Mouse (Mus musculus) midbrain, embryonic 13.5 days (tissue): Measurements from ENCODE around the gene Arhgap23. TPM values are rescaled to one million over a fixed set of nuclear protein-coding genes. Genes with fewer than 3 reads are reported as not detected.
A peak's percentile ranks its signal among the peaks of the same experiment; 100 is the strongest.

ENCODE experiments used
- ATAC-seq: fragments of 200-750 bp; cut with Nextera tagmentation; 2 replicates; pipeline ENCODE4 v1.8.0; 2017; ENCODE audit warnings: mild to moderate bottlenecking, moderate TSS enrichment, moderate library complexity
- H3K27ac ChIP-seq: fragments of 300-500 bp; sonication (generic); 2 replicates; pipeline ENCODE4 v1.5.1; 2015; ENCODE audit warnings: inconsistent platforms, mild to moderate bottlenecking, moderate library complexity
- H3K27me3 ChIP-seq: fragments of 300-500 bp; sonication (generic); 2 replicates; pipeline ENCODE4 v1.6.1; 2015; ENCODE audit warnings: mild to moderate bottlenecking, inconsistent platforms
- H3K36me3 ChIP-seq: fragments of 300-500 bp; sonication (generic); 2 replicates; pipeline ENCODE4 v1.6.1; 2015; ENCODE audit warnings: mild to moderate bottlenecking, inconsistent platforms
- H3K4me1 ChIP-seq: fragments of 300-500 bp; sonication (generic); replicated peaks from 2 replicates; pipeline ENCODE4 v1.6.1; 2015; ENCODE audit warnings: inconsistent platforms
- H3K4me2 ChIP-seq: fragments of 300-500 bp; sonication (generic); replicated peaks from 2 replicates; pipeline ENCODE4 v1.6.1; 2015; ENCODE audit warnings: moderate library complexity, mild to moderate bottlenecking, inconsistent platforms
- H3K4me3 ChIP-seq: fragments of 300-500 bp; sonication (generic); replicated peaks from 2 replicates; pipeline ENCODE4 v1.5.1; 2015; ENCODE audit warnings: mild to moderate bottlenecking, inconsistent platforms
- H3K9ac ChIP-seq: fragments of 300-500 bp; sonication (generic); replicated peaks from 2 replicates; pipeline ENCODE4 v1.6.1; 2015; ENCODE audit warnings: mild to moderate bottlenecking, inconsistent platforms
- H3K9me3 ChIP-seq: fragments of 300-500 bp; sonication (generic); 2 replicates; pipeline ENCODE4 v1.6.1; 2016; ENCODE audit warnings: mild to moderate bottlenecking, inconsistent platforms
- whole genome bisulfite sequencing: fragments of 180-500 bp; shearing (Covaris S2); methylation state at CpG from one replicate; pipeline ENCODE4 v1.1.7; 2015; 5-methylcytosine and 5-hydroxymethylcytosine counted together
- polyA plus RNA-seq: library from polyadenylated mRNA; unstranded; fragments of >200 nt; fragmentation: Nextera tagmentation; extraction: Ambion mirVana; gene quantifications from 2 replicates; pipeline ENCODE4 v1.2.1, GENCODE M21; 2015

Gene Arhgap23
- polyA plus RNA-seq, 1 experiment from 2014 or later = 6.5 TPM

DNA sequence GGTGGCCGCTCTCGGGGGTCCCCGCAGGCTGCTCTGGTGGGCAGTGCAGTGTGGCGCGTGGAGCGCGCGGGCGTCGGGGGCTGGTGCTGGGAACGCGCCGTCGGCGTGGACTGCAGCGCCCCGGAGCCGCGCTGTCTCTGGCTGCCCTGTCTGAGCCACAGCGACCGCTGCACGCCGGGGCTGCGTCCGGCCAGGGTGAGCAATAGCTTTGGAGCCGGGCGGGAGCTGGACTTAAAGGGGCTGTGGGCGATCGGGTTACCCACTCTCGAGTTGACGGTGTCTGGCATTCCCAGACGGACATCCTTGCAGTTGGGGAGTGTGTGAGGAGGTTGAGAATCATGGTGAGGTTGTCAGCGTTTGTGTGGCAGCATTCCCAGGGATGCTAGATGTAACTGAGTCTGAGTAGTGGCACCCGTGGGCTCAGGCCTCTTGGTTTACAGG lies 25.1 kb downstream of the Arhgap23 start:
- no peak for ATAC-seq
- Histone ChIP-seq H3K4me3 (peak overlapping the region; percentile 37), H3K4me2 (peak overlapping the region; percentile 51), H3K36me3 (no peaks in the 10 kb centered on the region), H3K9me3 (no peaks in the 10 kb centered on the region), H3K27me3 (peaks cover 53% of the 10 kb centered on the region), H3K27ac (no peak overlapping the region), H3K4me1 (peaks cover 42% of the 10 kb centered on the region), H3K9ac (peak overlapping the region; percentile 48)
- WGBS = 4% methylated on average over 34 of the region's 34 CpGs

DNA sequence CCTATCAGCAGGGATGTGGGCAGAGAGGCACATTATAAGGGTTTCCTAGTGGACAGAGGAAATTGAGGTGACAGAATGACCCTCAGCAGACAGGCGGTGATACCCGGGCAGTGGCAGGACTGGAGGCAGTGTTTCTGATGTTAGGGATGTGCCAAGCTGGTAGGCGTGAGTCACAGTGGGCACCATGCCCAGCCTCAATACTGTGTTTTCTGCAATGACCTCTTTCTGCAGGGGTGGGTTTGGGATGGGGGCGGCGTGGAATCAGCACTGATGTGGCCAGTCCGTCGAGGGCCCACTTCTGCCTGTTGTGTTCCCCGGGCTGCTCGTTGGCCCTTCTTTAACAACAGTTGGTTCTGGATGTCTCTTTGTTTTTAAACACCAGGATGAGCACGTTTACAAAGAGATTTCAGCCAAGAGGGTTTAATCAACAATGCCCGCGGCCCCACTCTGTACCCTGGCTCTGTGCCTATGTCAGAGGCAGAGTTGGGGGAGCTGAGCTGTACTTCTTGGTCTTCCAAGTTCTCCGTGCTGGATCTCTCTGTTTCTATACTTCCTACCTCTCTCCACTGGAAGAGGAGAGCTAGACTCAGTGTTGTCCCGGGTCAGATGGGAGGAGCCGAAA lies 25.8 kb downstream of the Arhgap23 start:
- Histone ChIP-seq H3K4me2 (peak overlapping the region; percentile 51), H3K9ac (0 out of 2 replicates have a peak overlapping the region, but pooled peaks have one; percentile 19), H3K27ac (no peak overlapping the region; the same call in 1 of the 2 replicates), H3K4me1 (peaks cover 38% of the 10 kb centered on the region), H3K36me3 (no peaks in the 10 kb centered on the region), H3K9me3 (no peaks in the 10 kb centered on the region), H3K27me3 (peaks cover 53% of the 10 kb centered on the region), H3K4me3 (0 out of 2 replicates have a peak overlapping the region, but pooled peaks have one; percentile 37)
- 60% methylated on average over 15 of the region's 15 CpGs for WGBS
- ATAC-seq = 0 out of 2 replicates have a peak, but pooled peaks have one; percentile 9

GRCm38 (mm10) chr11:97441658-97442125 lies 26.4 kb downstream of the Arhgap23 start:
- Histone ChIP-seq H3K4me1 (peaks cover 38% of the 10 kb centered on the region), H3K9me3 (no peaks in the 10 kb centered on the region), H3K36me3 (no peaks in the 10 kb centered on the region), H3K4me3 (no peak overlapping the region), H3K4me2 (peak overlapping the region; percentile 51), H3K9ac (peak overlapping the region; percentile 19; the same call in 1 of the 2 replicates), H3K27me3 (peaks cover 53% of the 10 kb centered on the region), H3K27ac (no peak overlapping the region)
- WGBS = 2% methylated on average over 3 of the region's 3 CpGs
- peak; percentile 66 for ATAC-seq

DNA sequence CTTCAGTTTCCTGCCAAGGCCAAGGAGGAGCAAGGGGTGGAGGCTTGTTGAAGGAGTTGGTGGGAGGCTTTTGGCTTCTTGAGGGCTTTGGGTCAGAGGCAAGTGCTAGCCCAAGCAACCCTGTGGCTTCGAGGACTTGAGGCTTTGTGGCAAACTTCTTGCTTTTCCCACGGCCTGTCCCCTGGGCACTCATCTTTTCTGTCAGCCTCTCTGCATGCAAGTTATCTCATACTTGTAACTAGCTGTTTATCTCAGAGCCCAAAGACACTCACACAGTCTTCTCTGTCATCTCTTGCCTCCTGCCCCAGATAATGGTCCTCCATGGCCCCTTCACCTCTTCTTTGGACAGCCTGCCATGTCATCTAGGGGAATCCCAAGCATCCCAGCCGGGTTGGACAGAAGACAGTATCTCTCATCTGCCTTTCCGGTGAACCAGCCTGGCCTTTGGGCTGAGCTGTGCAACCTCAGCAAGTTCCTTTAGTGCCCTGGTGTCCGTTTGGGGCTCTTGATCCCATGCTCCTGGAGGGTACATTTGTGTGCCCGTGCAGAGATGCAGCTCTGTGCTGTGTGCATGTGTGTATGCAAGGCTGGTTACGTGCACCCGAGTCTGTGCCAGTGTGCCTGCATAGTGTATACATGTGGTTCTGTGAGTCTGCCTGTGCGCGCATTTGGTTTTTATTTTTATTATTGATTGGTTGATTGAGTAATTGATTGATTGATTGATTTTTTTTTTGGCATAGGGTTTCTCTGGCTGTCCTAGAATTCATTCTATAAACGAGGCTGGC lies 27.8 kb downstream of the Arhgap23 start:
- 0 out of 2 replicates have a peak overlapping the region, but pooled peaks have one; percentile 5 for H3K9ac ChIP-seq

DNA sequence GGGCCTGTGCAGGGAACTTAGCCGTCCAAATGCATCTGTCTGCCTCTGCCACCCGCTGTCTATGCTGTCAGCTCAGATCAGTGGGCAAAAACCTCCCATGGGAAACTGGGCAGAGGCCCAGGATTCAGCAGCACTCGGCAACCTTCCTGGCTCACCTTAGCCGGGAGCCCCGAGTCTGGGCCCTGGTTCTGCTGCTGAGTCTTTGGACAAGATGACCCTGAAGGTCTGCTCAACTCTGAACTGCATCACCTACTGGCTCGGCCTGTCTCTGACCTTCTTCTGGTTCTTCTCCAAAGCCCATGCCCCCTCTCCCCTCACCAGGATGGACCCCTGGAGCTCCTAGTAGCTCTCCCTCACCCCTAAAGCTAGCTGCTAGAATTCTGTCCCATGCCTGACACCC lies 30.3 kb downstream of the Arhgap23 start:
- 77% methylated on average over 6 of the region's 6 CpGs for WGBS
- Histone ChIP-seq H3K4me1 (peaks cover 38% of the 10 kb centered on the region), H3K27me3 (peaks cover 21% of the 10 kb centered on the region), H3K4me2 (no peak overlapping the region), H3K9me3 (no peaks in the 10 kb centered on the region), H3K27ac (no peak overlapping the region), H3K4me3 (no peak overlapping the region), H3K9ac (no peak overlapping the region), H3K36me3 (peaks cover 3% of the 10 kb centered on the region; the same call in 1 of the 2 replicates)
- no peak for ATAC-seq

More for the DNA sequence above, 27.8 kb downstream of the Arhgap23 start:
- Histone ChIP-seq H3K27ac (no peak overlapping the region), H3K27me3 (peaks cover 46% of the 10 kb centered on the region), H3K4me2 (no peak overlapping the region), H3K4me3 (no peak overlapping the region), H3K4me1 (peaks cover 32% of the 10 kb centered on the region), H3K36me3 (no peaks in the 10 kb centered on the region), H3K9me3 (no peaks in the 10 kb centered on the region)
- no peak for ATAC-seq
- WGBS = 87% methylated on average over 11 of the region's 11 CpGs

GRCm38 (mm10) chr11:97445999-97446511 lies 30.7 kb downstream of the Arhgap23 start:
- Histone ChIP-seq H3K36me3 (peaks cover 3% of the 10 kb centered on the region; the same call in 1 of the 2 replicates), H3K27me3 (peaks cover 17% of the 10 kb centered on the region), H3K9me3 (no peaks in the 10 kb centered on the region), H3K4me2 (no peak overlapping the region), H3K27ac (no peak overlapping the region), H3K9ac (no peak overlapping the region), H3K4me3 (no peak overlapping the region), H3K4me1 (peaks cover 39% of the 10 kb centered on the region)
- 57% methylated on average over 4 of the region's 4 CpGs for WGBS
- no peak for ATAC-seq

DNA sequence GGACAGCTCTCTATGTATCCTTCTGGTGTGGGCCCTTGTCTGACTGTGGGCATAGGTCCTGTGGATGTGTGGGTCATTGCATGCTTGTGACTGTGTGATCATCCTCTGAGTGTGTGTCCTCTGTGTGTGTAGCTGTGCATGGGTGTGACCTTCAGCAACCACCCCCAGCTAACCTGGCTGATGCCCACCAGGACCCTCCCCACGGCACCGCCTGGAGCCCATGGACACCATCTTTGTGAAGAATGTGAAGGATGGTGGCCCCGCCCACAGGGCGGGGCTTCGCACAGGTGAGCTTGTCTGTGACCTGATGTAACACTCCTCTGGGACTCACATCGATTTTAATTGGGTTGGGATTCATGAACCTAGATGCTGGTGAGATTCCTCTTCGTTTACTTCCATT lies 32.6 kb downstream of the Arhgap23 start:
- Histone ChIP-seq H3K4me2 (no peak overlapping the region), H3K27ac (no peak overlapping the region), H3K9ac (no peak overlapping the region), H3K4me3 (no peak overlapping the region), H3K4me1 (peaks cover 39% of the 10 kb centered on the region), H3K27me3 (no peaks in the 10 kb centered on the region), H3K36me3 (peaks cover 12% of the 10 kb centered on the region; the same call in 1 of the 2 replicates), H3K9me3 (no peaks in the 10 kb centered on the region)
- ATAC-seq = no peak
- 76% methylated on average over 7 of the region's 7 CpGs for WGBS

- H3K4me3 ChIP-seq = no peak overlapping the region
- H3K9ac ChIP-seq = no peak overlapping the region
- H3K4me1 ChIP-seq = peaks cover 46% of the 10 kb centered on the region
- peaks cover 19% of the 10 kb centered on the region; the same call in 1 of the 2 replicates for H3K36me3 ChIP-seq
- no peak for ATAC-seq
- H3K9me3 ChIP-seq = no peaks in the 10 kb centered on the region
- no peaks in the 10 kb centered on the region for H3K27me3 ChIP-seq
- 93% methylated on average over 11 of the region's 11 CpGs for WGBS
- H3K4me2 ChIP-seq = no peak overlapping the region
- peak overlapping the region; percentile 30; the same call in 1 of the 2 replicates for H3K27ac ChIP-seq
Measured at GRCm38 (mm10) chr11:97448611-97449394, 33.5 kb downstream of the Arhgap23 start.

DNA sequence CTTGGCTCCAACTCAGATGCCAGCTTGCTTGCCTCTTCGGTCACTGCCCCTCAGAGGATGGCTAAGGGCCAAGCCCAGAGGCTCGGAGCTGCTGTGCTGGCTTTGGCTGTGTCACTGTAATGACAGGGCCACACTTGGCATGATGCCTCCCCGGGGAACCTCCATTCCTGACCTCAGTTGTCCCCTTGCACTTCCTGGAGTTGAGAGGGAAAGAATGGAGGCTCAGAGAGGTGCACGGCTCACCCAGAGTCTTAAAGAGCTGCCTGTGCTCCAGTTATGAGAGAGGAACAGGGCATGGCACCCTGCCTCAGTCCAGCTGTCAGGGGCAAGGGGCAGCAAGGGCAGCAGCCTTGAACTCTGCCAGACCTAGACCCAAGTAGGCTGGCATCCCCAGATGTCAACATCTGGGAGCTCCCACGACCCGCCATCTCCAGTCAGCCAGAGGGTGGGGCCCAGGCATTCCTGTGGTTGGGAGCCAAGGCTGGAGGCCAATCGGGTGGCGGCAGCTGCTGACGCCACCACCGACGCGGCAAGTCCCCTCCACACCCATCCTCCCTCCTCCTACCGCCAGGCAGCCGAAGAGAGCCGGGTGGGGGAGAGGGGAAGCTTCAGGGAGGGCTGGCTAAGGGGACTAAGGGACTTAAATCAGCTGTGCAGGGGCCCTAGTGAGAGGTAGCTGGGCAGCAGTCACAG lies 34.4 kb downstream of the Arhgap23 start:
- peak overlapping the region; percentile 85 for H3K4me2 ChIP-seq
- H3K9me3 ChIP-seq = no peaks in the 10 kb centered on the region
- H3K27me3 ChIP-seq = no peaks in the 10 kb centered on the region
- 15% methylated on average over 15 of the region's 15 CpGs for WGBS
- peaks cover 26% of the 10 kb centered on the region; the same call in 1 of the 2 replicates for H3K36me3 ChIP-seq
- H3K9ac ChIP-seq = peak overlapping the region; percentile 80
- H3K4me3 ChIP-seq = peak overlapping the region; percentile 60
- ATAC-seq = peak; percentile 90
- H3K4me1 ChIP-seq = peaks cover 54% of the 10 kb centered on the region
- H3K27ac ChIP-seq = peak overlapping the region; percentile 78

- peak overlapping the region; percentile 80 for H3K9ac ChIP-seq
- H3K27ac ChIP-seq = peak overlapping the region; percentile 78
- H3K27me3 ChIP-seq = no peaks in the 10 kb centered on the region
- peak overlapping the region; percentile 60 for H3K4me3 ChIP-seq
- H3K4me1 ChIP-seq = peaks cover 54% of the 10 kb centered on the region
- peak; percentile 51 for ATAC-seq
- no peaks in the 10 kb centered on the region for H3K9me3 ChIP-seq
- 32% methylated on average over 10 of the region's 10 CpGs for WGBS
- peaks cover 29% of the 10 kb centered on the region for H3K36me3 ChIP-seq
- H3K4me2 ChIP-seq = peak overlapping the region; percentile 85
Measured at GRCm38 (mm10) chr11:97450305-97450922, 35.1 kb downstream of the Arhgap23 start.
